Mouse (Mus musculus) frontal cortex, postnatal 36 days (tissue): ENCODE results near the gene Capzb.

Experiments
- DNase-seq, 2 experiments: peaks; one replicate each; pipeline ENCODE4 v3.0.0; 2022; ENCODE audit warnings: low spot score in 2 of 2

Gene Capzb

DNA sequence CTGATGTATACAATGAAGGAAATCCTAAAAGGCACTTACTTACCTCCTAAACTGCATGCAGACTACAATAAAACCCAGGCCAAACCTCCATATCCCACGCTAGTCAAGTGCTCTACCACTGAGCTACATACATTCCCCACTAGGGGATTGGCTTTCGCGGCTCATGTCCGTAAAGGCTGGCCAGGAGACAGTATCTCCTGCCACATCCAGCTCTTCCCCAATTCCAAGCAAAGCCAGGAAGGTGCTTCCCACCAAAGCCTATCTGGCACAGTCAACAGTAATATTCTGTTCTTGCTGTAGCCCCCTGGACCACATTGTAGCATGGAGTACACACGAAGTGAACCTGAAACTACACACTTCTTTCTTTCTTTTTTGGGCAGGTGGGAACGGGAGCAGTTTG, 117.0 kb downstream of the Capzb start:
- DNase-seq: no peak

DNA sequence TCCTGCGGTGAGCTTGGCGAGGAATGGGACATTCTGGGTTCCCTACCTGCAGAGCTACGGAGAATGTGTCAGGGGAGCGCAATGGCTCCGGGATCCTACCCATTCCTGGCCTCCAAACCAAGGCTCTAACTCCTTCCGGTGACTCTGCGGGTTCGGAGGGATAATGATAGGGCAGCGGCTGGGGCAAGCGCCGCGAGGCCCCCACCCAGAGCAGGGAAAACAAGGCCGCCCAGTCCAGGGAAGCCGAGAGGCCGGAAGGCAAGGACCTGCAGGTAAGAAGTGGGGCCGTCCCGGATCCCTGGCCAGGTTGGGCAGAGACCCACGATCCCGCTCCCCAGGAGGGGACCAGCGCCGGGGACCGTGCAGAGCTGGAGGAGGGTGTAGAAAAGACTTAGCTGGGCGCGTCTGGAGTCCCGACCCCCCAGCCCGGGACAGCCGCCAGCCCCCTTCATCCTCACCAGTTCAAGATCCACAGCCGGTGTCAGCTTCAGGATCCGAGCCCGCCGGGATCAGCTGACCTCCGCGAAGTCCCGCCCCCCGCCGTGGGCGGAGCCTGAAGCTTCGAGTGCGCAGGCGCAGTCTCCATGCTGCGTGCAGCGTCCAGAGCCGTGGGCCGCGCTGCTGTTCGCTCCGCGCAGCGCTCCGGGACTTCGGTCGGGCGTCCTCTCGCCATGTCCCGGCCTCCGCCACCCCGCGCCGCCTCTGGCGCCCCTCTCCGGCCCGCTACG, 117.6 kb downstream of the Capzb start, which contains the start of the genes Pqlc2 and Akr7a5:
Gene Pqlc2 (minus strand): TSS at position 538 of the 728 bp plus-strand sequence.
Gene Akr7a5 (plus strand): TSS at position 574 of the 728 bp plus-strand sequence.
- DNase-seq: peak; percentile 97 to 98

DNA sequence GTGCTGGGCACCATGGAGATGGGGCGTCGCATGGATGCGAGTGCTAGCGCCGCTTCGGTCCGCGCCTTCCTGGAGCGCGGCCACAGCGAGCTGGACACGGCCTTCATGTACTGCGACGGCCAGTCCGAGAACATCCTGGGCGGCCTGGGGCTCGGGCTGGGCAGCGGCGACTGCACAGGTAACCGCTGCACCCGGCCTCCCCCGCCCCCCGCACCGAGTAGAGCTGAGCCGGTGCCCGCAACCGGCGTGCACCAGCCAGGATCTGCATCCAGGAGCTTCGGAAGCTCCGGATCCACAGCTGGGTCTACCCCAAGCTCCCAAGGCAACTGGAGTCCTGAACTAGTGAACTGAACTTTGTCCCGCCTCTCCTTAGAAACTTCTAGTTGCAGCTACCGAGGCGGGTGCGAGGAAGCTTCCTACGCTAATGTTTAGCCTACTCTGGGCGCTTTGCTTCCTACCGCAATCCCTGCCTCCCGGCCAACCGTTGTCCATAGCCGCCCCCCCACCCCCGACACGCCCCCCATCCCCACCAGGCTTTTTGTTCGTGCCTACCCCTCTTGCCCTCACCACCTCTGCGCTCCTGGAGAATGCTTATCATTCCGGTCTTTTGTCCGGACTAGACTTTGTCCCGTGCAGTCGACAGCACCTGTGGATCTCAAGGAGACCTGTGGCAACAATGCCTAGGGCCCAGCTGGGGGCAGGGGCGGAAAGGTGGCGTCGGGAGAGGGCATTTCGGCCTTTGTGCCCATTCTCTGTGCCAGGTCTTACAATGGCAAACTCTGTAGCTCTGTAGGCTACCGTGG, 118.4 kb downstream of the Capzb start:
- DNase-seq: no peak

DNA sequence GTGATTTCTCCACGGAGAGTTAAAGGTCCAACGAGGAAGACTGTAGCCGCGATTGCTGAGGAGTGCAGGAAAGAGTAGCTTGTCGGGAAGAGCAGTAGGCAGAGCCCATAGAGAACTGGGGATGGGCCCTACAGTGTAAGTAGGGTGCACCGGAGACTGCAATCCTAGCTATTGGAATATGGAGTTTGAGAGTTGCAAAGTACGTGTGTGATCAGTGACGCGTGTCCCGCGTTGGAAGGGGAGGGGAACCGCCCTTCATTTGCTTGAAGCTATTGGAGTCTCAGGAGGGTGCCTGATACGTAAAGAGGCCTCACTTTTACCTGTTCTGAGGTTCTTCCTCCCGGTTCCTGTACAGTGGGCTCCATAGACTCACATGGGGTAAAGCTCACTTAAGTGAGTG, 119.0 kb downstream of the Capzb start:
- DNase-seq: no peak

DNA sequence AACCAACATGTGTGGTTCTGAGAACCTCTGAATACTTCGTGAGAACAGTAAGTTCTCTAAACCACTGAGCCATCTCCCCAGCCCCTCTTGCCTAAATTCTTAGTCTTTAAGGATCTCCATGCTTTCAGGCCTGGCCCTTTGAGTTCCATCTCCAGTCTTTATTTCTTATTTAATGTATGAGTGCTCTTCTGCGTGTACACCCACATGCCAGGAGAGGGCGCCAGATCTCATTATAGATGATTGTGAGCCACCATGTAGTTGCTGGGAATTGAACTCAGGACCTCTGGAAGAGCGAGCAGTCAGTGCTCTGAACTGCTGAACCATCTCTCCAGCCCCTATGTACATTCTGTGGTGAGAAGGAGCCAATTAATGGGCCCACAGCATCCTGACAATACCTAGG, 119.9 kb downstream of the Capzb start:
- no peak for DNase-seq

DNA sequence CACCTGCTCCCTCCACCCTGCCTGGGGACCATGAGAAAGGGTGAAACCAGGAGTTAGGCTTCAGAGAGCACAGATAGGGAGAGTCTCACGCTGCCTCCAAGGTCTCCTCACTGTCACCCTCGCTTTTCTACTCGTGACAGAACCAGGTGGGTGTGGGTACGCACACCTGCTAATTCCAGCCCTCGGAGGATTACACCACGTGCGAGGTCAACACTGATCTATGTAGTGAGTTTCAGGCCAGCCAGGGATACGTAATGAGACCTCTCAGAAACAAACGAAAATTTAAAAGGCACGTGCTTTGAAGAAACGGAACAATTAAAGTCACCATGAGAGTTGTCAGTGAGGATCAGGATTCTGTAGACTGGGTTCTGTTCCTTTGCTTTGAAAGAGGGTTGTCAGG, 125.8 kb downstream of the Capzb start:
- DNase-seq: no peak

DNA sequence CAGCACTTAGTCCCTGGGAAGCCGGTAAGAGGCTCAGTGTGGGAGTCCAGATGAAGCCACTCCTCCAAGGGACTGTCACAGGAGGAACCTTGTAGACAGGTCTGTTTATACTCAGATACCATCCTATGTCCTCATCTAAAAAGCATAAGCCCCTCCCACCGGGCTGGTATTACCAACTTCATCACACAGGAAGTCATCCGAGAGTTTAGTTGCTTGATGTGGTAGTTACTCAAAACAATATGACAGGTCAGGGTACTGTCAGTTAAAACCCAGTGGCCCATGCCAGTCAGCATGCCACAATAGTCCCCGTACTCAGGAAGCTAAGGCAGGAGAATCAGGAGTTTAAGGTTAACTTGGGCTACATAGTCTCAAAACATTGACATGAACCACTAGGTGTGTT, 127.0 kb downstream of the Capzb start:
- DNase-seq: no peak

DNA sequence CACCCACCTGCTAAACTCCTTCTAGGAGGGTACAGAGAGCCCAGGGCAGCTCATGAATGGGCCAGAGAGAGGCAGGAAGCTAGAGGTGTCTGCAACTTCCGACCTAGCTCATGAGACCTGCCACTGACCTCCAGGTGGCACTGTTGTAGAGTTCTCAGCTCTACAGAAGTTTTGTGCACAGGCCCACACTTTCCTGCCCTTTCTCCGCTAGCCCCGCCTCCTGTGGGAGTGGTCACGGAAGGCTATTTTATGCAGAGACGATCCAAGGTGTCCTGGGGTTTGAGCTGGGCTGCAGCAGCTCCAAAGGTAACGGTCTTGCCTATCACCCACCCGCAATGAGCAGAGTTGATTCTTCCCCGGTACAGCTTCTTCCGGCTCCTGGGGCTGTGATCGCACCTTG, 137.9 kb downstream of the Capzb start:
- peak in 1 of 2 experiments; percentile 17 for DNase-seq

DNA sequence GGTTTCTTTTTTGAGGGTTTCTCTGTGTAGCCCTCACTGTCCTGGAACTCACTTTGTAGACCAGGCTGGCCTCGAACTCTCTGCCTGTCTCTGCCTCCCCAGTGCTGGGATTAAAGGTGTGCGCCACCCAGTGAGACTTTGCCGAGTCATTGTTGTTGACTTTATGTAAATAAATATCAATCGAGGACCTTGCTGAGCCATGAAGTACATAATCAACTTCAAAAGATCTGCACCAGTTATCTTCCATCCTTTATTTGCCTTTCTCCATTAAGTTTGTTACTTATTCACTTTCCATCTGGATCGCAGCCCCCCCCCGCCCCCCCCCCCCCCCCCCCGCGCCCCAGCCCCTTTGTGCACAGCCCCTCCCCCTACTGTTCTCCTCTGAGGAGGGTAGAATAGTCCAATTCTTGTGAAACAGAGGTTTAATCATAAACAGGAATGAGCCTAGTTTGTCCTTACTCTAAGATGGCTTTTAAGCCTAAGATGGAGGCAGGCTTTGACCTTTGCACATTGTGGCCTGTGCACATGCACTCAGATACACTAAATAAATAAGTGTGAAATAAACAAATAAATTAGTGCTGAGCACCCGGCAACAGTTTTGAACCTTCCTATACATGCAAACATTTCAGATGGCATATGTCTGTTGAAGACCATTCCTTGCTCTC, 142.1 kb downstream of the Capzb start:
- no peak for DNase-seq

DNA sequence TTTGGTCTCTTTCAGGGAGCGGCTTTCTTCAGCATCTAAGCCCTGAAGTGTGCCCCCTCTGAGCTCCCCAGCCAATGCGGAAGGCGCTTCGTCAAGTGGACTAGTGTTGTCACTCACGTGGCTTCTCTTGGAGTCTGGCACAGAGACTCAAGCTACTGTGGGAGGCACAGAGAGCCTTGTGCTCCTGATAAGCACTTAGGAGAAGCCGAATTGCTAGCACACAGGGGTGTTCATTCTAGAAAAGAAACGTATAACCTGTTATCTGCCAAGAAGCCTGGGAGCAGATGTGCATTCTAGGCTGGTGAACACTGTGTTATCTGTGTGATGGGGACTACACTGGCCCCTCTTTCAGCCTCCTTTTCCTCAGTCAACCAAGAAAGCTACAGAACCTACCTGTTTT, 142.8 kb downstream of the Capzb start:
- DNase-seq: no peak

DNA sequence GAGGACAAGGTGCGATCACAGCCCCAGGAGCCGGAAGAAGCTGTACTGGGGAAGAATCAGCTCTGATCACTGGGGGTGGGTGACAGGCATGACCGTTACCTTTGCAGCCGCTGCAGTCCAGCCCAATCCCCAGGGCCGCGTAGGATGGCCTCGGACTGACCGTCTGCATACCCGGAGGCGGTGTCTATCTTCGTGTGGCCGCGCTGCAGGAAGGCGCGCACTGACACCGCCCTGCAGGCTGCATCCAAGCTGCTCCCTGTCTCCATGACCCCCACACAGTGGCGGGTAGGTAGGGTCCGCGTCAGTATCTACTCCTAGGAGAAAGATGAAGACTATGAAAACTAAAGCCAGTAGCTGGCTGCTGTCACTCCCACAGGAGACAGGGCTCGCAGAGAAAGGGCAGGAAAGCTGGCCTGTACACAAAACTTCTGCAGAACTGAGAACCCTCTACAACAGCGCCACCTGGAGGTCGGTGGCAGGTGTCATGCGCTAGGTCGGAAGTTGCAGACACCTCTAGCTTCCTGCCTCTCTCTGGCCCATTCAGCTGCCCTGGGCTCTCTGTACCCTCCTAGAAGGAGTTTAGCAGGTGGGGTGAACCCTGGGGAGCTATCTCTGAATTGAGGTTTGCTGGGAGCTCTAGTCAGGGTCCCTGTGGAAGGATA, 144.3 kb downstream of the Capzb start:
- peak; percentile 29 to 47 for DNase-seq

DNA sequence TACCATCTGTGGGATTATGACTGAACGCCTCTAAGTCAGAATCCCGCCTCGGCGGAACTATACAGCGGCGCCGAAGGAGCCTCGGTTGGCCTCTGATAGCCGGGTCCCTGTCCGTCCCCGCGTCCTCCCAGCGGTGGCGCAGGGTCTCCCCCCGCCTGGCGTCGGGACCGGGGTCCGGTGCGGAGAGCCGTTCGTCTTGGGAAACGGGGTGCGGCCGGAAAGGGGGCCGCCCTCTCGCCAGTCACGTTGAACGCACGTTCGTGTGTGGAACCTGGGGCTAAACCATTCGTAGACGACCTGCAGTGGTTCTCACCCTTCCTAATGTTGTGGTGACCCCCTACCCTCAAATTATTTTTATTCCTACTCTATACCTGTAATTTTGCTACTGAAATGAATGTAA, 145.4 kb downstream of the Capzb start:
- DNase-seq: no peak

DNA sequence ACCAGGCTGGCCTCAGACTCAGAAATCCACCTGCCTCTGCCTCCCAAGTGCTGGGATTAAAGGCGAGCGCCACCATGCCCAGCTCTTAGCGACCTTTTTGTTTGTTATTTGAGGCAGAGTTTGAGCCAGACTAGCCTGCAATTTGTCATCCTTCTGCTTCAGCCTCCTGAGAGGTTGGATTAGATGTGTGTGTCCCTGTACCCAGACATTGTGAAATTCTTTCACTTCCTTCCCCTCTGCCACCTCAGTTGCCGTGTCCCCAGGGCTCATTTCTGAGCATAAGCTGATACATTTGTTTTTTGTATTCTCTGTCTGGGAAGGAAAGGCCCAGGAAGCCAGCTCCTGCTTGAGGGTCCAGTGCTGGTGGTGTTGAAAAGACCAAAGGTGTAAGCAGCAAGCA, 148.1 kb downstream of the Capzb start:
- no peak for DNase-seq
